Mouse (Mus musculus) cerebellum, adult 2 months (tissue): ENCODE data around the gene Mea1. TPM values are rescaled to one million over a fixed set of nuclear protein-coding genes. Genes with fewer than 3 reads are reported as not detected.

Source experiments
- DNase-seq, 2 experiments: peaks; one replicate each; pipeline ENCODE4 v3.0.0; 2021
- H3K27ac ChIP-seq: fragments of 200-500 bp; 2 replicates; pipeline ENCODE4 v1.5.1; 2012; ENCODE audit warnings: low read length, control low read depth, inconsistent platforms; ENCODE audit not compliant: insufficient read depth
- H3K27me3 ChIP-seq: fragments of 200-500 bp; 2 replicates; pipeline ENCODE4 v1.6.1; 2012; ENCODE audit warnings: inconsistent platforms, mild to moderate bottlenecking, low read length, moderate library complexity; ENCODE audit not compliant: control insufficient read depth, insufficient read depth
- H3K4me1 ChIP-seq: fragments of 200-500 bp; 2 replicates; pipeline ENCODE4 v1.6.1; 2011; ENCODE audit warnings: low read length; ENCODE audit not compliant: control insufficient read depth, insufficient read depth
- H3K4me3 ChIP-seq: fragments of 200-500 bp; replicated peaks from 2 replicates; pipeline ENCODE3; 2011; ENCODE audit warnings: mild to moderate bottlenecking, low read depth, low read length, control low read depth; ENCODE audit not compliant: insufficient read depth
- CTCF ChIP-seq: fragments of 200-500 bp; IDR thresholded peaks from 2 replicates; pipeline ENCODE4 v1.5.1; 2011; ENCODE audit warnings: low read depth, mild to moderate bottlenecking, control low read depth, low read length, moderate library complexity, borderline replicate concordance; ENCODE audit not compliant: insufficient read depth
- POLR2A ChIP-seq: fragments of 200-500 bp; IDR thresholded peaks from 2 replicates; pipeline ENCODE4 v1.6.1; 2011; ENCODE audit warnings: low read length, control low read depth, borderline replicate concordance; ENCODE audit not compliant: insufficient read depth
- WGBS: fragments of 180-500 bp; shearing (Covaris S2); methylation state at CpG from one replicate; pipeline ENCODE4 v1.1.7; 2018; 5-methylcytosine and 5-hydroxymethylcytosine counted together
- polyA plus RNA-seq: library from polyadenylated mRNA; depleted of rRNA; stranded (reverse); fragments of >200 nt; gene quantifications from 2 replicates; pipeline ENCODE4 v1.2.3, GENCODE M21; 2012; rRNA removed

The Mea1 gene
- polyA plus RNA-seq: 136 and 147 TPM in 2 replicates

- WGBS: 64% methylated on average over 9 of the region's 9 CpGs
- peak within 1 kb of the TSS; percentile 39 for H3K4me3 ChIP-seq
- peaks cover 20% of the 10 kb centered on the region for H3K4me1 ChIP-seq
- H3K27ac ChIP-seq: no peak within 1 kb of the TSS
- no peak for DNase-seq
- no peaks in the 10 kb centered on the region for H3K27me3 ChIP-seq
- TF ChIP-seq CTCF (no peak), POLR2A (no peak)
Measured at GRCm38 (mm10) chr17:46678416-46678815, at the start of gene Mea1. Gene Mea1, plus strand, starts transcription at chr17:46678793.

DNA sequence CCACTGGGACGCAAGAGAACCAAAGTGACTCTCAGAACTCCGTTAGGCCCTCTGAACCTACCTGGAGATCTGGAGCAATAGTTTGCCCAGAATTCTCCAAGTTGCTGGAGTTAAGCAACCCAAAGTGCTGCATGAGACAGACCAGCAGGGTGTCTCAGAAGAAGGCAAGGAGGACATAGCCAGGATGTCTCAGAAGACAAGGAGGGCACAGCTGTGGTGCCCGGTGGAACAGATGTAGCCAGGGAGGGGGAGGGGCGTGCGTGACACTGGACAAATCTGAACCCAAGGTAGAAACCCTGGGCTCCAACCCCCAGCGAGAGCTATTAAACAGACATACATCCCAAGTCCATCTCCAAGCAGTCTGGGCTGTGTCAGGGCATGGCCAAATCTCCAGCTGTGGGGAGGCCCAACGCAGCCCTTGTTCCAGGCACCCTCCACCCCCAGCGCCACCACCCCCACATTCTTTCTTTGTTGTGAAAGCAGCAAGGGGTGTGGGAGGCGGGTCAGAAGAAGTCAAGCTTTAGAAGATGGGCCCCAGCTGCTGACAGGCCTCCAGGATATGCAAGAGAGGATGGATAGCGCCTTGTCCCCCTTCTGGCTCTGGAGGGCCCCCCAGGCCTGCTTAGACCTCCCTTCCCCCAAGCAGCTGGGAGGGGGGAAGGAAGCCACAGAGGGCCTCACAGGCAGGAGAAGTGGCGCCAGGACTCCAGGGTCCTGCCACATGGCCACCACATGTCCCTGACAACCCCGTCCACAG is 48.7 kb upstream of the Mea1 start:
- peak overlapping the region; percentile 79 for H3K4me3 ChIP-seq
- 21% methylated on average over 12 of the region's 12 CpGs for WGBS
- no peaks in the 10 kb centered on the region for H3K27me3 ChIP-seq
- H3K4me1 ChIP-seq: peaks cover 8% of the 10 kb centered on the region
- no peak for DNase-seq
- no peak overlapping the region for H3K27ac ChIP-seq
- TF ChIP-seq CTCF: no peak
- no peak for TF ChIP-seq POLR2A

GRCm38 (mm10) chr17:46636831-46637523 is 41.6 kb upstream of the Mea1 start:
- peak overlapping the region; percentile 37 for H3K4me3 ChIP-seq
- no peak overlapping the region for H3K27ac ChIP-seq
- TF ChIP-seq POLR2A: no peak
- peak; percentile 60 for TF ChIP-seq CTCF
- DNase-seq: peak; percentile 73 to 75
- no peaks in the 10 kb centered on the region for H3K27me3 ChIP-seq
- WGBS: 2% methylated on average over 15 of the region's 15 CpGs
- peaks cover 7% of the 10 kb centered on the region for H3K4me1 ChIP-seq

GRCm38 (mm10) chr17:46639929-46640328 is 38.7 kb upstream of the Mea1 start:
- no peak for DNase-seq
- no peaks in the 10 kb centered on the region for H3K27me3 ChIP-seq
- peaks cover 17% of the 10 kb centered on the region for H3K4me1 ChIP-seq
- WGBS: 79% methylated on average over 9 of the region's 9 CpGs
- no peak overlapping the region for H3K4me3 ChIP-seq
- H3K27ac ChIP-seq: no peak overlapping the region
- no peak for TF ChIP-seq POLR2A
- no peak for TF ChIP-seq CTCF

- Histone ChIP-seq H3K4me3 (no peak overlapping the region), H3K27me3 (no peaks in the 10 kb centered on the region), H3K27ac (0 out of 2 replicates have a peak overlapping the region, but pooled peaks have one; percentile 40), H3K4me1 (peaks cover 13% of the 10 kb centered on the region)
- TF ChIP-seq CTCF: no peak
- TF ChIP-seq POLR2A: no peak
- 80% methylated on average over 17 of the region's 17 CpGs for WGBS
- no peak for DNase-seq
Measured at GRCm38 (mm10) chr17:46642060-46642459, 36.5 kb upstream of the Mea1 start.

DNA sequence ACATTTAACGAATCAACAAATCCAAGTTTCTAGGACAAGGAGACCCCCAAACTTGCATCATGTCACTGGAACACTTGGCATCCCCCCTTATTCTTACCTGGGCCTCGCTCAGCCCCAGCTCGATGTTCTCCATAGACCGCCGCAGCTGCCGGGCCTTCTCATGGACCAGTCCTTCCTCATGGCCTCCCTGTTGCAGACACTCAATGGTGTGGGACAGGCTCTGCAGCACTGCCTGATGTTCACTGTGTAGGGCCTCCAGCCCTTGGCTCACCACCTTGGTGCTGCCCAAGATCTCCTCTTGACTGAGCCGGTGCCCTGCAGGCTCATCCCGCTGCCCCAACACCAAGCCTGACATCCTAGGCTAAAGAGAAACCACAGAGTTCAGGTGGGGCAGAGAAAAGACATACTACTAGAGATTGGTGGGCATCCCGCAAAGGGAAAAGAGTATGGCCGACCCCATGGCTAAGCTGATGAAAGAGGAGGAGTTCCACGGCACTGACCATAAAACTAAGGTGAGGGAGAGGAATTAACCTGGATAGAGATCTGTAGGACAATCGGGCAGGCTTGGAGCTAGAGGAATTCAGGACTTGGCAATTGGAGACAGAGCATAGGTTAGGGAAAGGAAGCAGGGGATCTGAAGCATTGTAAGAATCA is 34.3 kb upstream of the Mea1 start:
- Histone ChIP-seq H3K27me3 (no peaks in the 10 kb centered on the region), H3K4me3 (peak overlapping the region; percentile 28), H3K27ac (no peak overlapping the region), H3K4me1 (peaks cover 10% of the 10 kb centered on the region)
- no peak for DNase-seq
- WGBS: 85% methylated on average over 12 of the region's 12 CpGs
- TF ChIP-seq POLR2A: no peak
- TF ChIP-seq CTCF: no peak

DNA sequence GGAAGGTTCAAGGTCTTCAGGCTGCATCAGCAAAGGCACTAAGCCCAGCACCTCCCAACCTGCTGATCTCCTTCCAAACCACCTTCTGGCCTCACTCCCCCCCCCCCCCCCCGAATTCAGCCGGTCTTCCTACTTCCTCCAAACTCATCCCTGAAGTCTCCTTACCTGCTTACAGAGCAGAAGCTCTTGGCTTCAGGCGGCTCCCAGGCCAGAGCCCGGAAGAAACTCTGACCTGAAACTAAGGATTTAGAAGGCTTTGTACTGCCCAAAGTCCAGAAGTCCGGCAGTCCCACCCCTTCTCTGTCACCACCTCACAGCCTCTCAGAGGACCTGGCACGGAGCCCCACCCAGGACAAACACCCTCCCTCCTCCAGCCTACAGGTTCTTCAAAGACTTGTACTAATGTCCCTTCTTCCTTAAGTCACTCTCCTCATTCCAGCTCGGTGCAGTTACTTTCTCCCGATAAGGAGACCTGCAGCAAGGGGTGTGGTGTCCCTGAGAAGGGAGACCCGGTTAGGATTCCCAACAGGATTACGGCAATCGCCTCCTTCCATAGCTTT is 33.6 kb upstream of the Mea1 start:
- no peak for TF ChIP-seq CTCF
- no peak for TF ChIP-seq POLR2A
- DNase-seq: peak; percentile 65 to 66
- Histone ChIP-seq H3K4me1 (peaks cover 14% of the 10 kb centered on the region), H3K4me3 (peak overlapping the region; percentile 84), H3K27ac (peak overlapping the region; percentile 40), H3K27me3 (no peaks in the 10 kb centered on the region)
- WGBS: 5% methylated on average over 11 of the region's 11 CpGs
